Mouse (Mus musculus) erythroblast, embryonic 14.5 days (primary cell): ENCODE measurements around the gene Gmppb.

ENCODE experiments used
- GATA1 ChIP-seq: IDR thresholded peaks from 2 replicates; pipeline ENCODE4 v1.6.1; 2012; ENCODE audit warnings: low read length, inconsistent platforms, mixed read lengths
- TAL1 ChIP-seq: IDR thresholded peaks from 3 replicates; pipeline ENCODE4 v1.6.1; 2012; ENCODE audit warnings: low read length, inconsistent platforms, mixed read lengths

DNA sequence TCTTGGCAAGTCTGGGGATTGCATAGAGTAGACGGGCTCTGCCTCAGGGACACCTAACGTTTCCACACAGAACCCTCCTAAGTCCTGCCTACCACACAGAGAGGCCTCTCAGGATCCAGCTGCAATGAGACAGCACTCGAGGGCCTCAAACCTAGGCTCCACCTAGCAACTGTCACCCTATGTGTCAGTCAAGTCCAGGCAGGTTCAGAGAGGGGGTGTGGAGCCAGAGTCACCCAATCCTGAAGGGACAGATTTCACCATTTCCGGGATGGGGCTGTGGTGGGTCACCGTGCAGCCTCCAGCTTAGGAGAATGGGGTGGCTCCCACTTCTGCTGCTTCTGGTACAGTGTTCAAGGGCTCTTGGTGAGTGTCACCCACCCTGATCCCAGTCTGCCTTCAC lies 31.1 kb downstream of the Gmppb start, which contains the start of gene Mst1:
- TF ChIP-seq TAL1 = no peak
- no peak for TF ChIP-seq GATA1
